Mouse (Mus musculus): Measurements from ENCODE around the gene Igdcc3. TPM values are rescaled to one million over a fixed set of nuclear protein-coding genes. Genes with fewer than 3 reads are reported as not detected.
A peak's percentile ranks its signal among the peaks of the same experiment; 100 is the strongest.
"Not testable (repeated sequence)": the region's sequence is repeated elsewhere in the genome, so short reads cannot be mapped to it uniquely, and the experiment has no call there.

Gene Igdcc3
- polyA plus RNA-seq, 1 experiment from 2014 or later = 208 TPM

GRCm38 (mm10) chr9:65218916-65219315, 77.9 kb downstream of the Igdcc3 start:
- no peak overlapping the region for H3K27ac ChIP-seq
- no peak for DNase-seq (ENCODE audit: extremely low spot score, low spot score)
- no peaks in the 10 kb centered on the region for H3K36me3 ChIP-seq (replicated peaks)
- WGBS = 68% methylated on average over 1 of the region's 1 CpGs
- peaks cover 46% of the 10 kb centered on the region for H3K4me1 ChIP-seq
- no peaks in the 10 kb centered on the region for H3K27me3 ChIP-seq (ENCODE audit: poor library complexity, severe bottlenecking)
- H3K4me3 ChIP-seq = no peak overlapping the region
- H3K9me3 ChIP-seq = no peaks in the 10 kb centered on the region

- not testable (repeated sequence) for H3K4me3 ChIP-seq; H3K9me3 ChIP-seq; H3K36me3 ChIP-seq (replicated peaks); H3K27me3 ChIP-seq (ENCODE audit: poor library complexity, severe bottlenecking); DNase-seq (ENCODE audit: extremely low spot score, low spot score); H3K27ac ChIP-seq
- peaks cover 33% of the 10 kb centered on the region for H3K4me1 ChIP-seq
- 47% methylated on average over 3 of the region's 3 CpGs for WGBS
Measured at GRCm38 (mm10) chr9:65220398-65220797, 79.4 kb downstream of the Igdcc3 start.

GRCm38 (mm10) chr9:65223927-65224326, 82.9 kb downstream of the Igdcc3 start:
- H3K27ac ChIP-seq = no peak overlapping the region
- no peak for DNase-seq (ENCODE audit: extremely low spot score, low spot score)
- H3K4me3 ChIP-seq = no peak overlapping the region
- no peaks in the 10 kb centered on the region for H3K9me3 ChIP-seq
- H3K4me1 ChIP-seq = 0 out of 2 replicates have a peak, but pooled peaks cover 4% of the 10 kb centered on the region
- 87% methylated on average over 6 of the region's 6 CpGs for WGBS
- H3K36me3 ChIP-seq (replicated peaks) = no peaks in the 10 kb centered on the region
- H3K27me3 ChIP-seq (ENCODE audit: poor library complexity, severe bottlenecking) = no peaks in the 10 kb centered on the region

- Histone ChIP-seq H3K36me3 (replicated peaks) (peaks cover 11% of the 10 kb centered on the region), H3K27me3 (ENCODE audit: poor library complexity, severe bottlenecking) (no peaks in the 10 kb centered on the region), H3K4me3 (no peak overlapping the region), H3K4me1 (0 out of 2 replicates have a peak, but pooled peaks cover under 1% of the 10 kb centered on the region), H3K9me3 (no peaks in the 10 kb centered on the region), H3K27ac (no peak overlapping the region)
- 29% methylated on average over 4 of the region's 4 CpGs for WGBS
- DNase-seq (ENCODE audit: extremely low spot score, low spot score) = peak; percentile 27
Measured at GRCm38 (mm10) chr9:65225795-65226194, 84.8 kb downstream of the Igdcc3 start.

- DNase-seq (ENCODE audit: extremely low spot score, low spot score) = no peak
- WGBS = 75% methylated on average over 6 of the region's 6 CpGs
- Histone ChIP-seq H3K4me3 (no peak overlapping the region), H3K27me3 (ENCODE audit: poor library complexity, severe bottlenecking) (no peaks in the 10 kb centered on the region), H3K9me3 (no peaks in the 10 kb centered on the region), H3K36me3 (replicated peaks) (peaks cover 19% of the 10 kb centered on the region), H3K27ac (no peak overlapping the region), H3K4me1 (0 out of 2 replicates have a peak, but pooled peaks cover 3% of the 10 kb centered on the region)
Measured at GRCm38 (mm10) chr9:65230250-65230649, 89.3 kb downstream of the Igdcc3 start.

GRCm38 (mm10) chr9:65231284-65231683, 90.3 kb downstream of the Igdcc3 start:
- H3K36me3 ChIP-seq (replicated peaks) = peaks cover 23% of the 10 kb centered on the region
- WGBS = 68% methylated on average over 8 of the region's 8 CpGs
- H3K27me3 ChIP-seq (ENCODE audit: poor library complexity, severe bottlenecking) = no peaks in the 10 kb centered on the region
- H3K9me3 ChIP-seq = no peaks in the 10 kb centered on the region
- 0 out of 2 replicates have a peak, but pooled peaks cover 3% of the 10 kb centered on the region for H3K4me1 ChIP-seq
- no peak overlapping the region for H3K4me3 ChIP-seq
- H3K27ac ChIP-seq = peak overlapping the region; percentile 13; the same call in 1 of the 2 replicates
- DNase-seq (ENCODE audit: extremely low spot score, low spot score) = no peak

GRCm38 (mm10) chr9:65233243-65233985, 92.4 kb downstream of the Igdcc3 start:
- Histone ChIP-seq H3K36me3 (replicated peaks) (peaks cover 28% of the 10 kb centered on the region), H3K9me3 (no peaks in the 10 kb centered on the region), H3K27me3 (ENCODE audit: poor library complexity, severe bottlenecking) (no peaks in the 10 kb centered on the region), H3K4me3 (no peak overlapping the region), H3K27ac (no peak overlapping the region), H3K4me1 (0 out of 2 replicates have a peak, but pooled peaks cover 3% of the 10 kb centered on the region)
- DNase-seq (ENCODE audit: extremely low spot score, low spot score) = no peak
- 93% methylated on average over 9 of the region's 9 CpGs for WGBS

- no peak for DNase-seq (ENCODE audit: extremely low spot score, low spot score)
- WGBS = 88% methylated on average over 3 of the region's 3 CpGs
- no peaks in the 10 kb centered on the region for H3K9me3 ChIP-seq
- H3K4me1 ChIP-seq = 0 out of 2 replicates have a peak, but pooled peaks cover 3% of the 10 kb centered on the region
- no peak overlapping the region for H3K4me3 ChIP-seq
- no peaks in the 10 kb centered on the region for H3K27me3 ChIP-seq (ENCODE audit: poor library complexity, severe bottlenecking)
- no peak overlapping the region for H3K27ac ChIP-seq
- peaks cover 31% of the 10 kb centered on the region for H3K36me3 ChIP-seq (replicated peaks)
Measured at GRCm38 (mm10) chr9:65234734-65235133, 93.7 kb downstream of the Igdcc3 start.

Other genes starting within 250 kb of the Igdcc3 start
- gene Slc24a1, start 189.6 kb upstream of the Igdcc3 start, polyA plus RNA-seq (2016; fragmentation: Nextera tagmentation; extraction: Ambion mirVana) = 0.04 TPM in 1 of 2 replicates, not detected in the other
- gene Ints14, start 180.3 kb upstream of the Igdcc3 start, polyA plus RNA-seq (2016; fragmentation: Nextera tagmentation; extraction: Ambion mirVana) = 74.2 and 77.6 TPM in 2 replicates
- 105 and 112 TPM in 2 replicates for gene Hacd3, start 119.5 kb upstream of the Igdcc3 start, polyA plus RNA-seq (2016; fragmentation: Nextera tagmentation; extraction: Ambion mirVana)
- gene Dpp8, start 108.8 kb upstream of the Igdcc3 start, polyA plus RNA-seq (2016; fragmentation: Nextera tagmentation; extraction: Ambion mirVana) = 39.1 and 46.7 TPM in 2 replicates
- 7.7 and 8.0 TPM in 2 replicates for gene Igdcc4, start 39.7 kb upstream of the Igdcc3 start, polyA plus RNA-seq (2016; fragmentation: Nextera tagmentation; extraction: Ambion mirVana)
- gene Parp16, start 54.2 kb downstream of the Igdcc3 start, polyA plus RNA-seq (2016; fragmentation: Nextera tagmentation; extraction: Ambion mirVana) = 7.0 and 8.5 TPM in 2 replicates
- 0.14 TPM in 1 of 2 replicates, not detected in the other for gene Cilp, start 124.0 kb downstream of the Igdcc3 start, polyA plus RNA-seq (2016; fragmentation: Nextera tagmentation; extraction: Ambion mirVana)
- gene Clpx, start 153.1 kb downstream of the Igdcc3 start, polyA plus RNA-seq (2016; fragmentation: Nextera tagmentation; extraction: Ambion mirVana) = 42.6 and 46.7 TPM in 2 replicates
- 8.2 and 9.3 TPM in 2 replicates for gene Pdcd7, start 204.9 kb downstream of the Igdcc3 start, polyA plus RNA-seq (2016; fragmentation: Nextera tagmentation; extraction: Ambion mirVana)
- gene Ubap1l, start 219.9 kb downstream of the Igdcc3 start, polyA plus RNA-seq (2016; fragmentation: Nextera tagmentation; extraction: Ambion mirVana) = 0.42 and 0.65 TPM in 2 replicates